Comparison of ENCODE assay signal across 25 mouse cellular contexts in genomic region chr11:115599722-115600121, GRCm38 (mm10). TPM values are rescaled to one million over a fixed set of nuclear protein-coding genes. Genes with fewer than 3 reads are reported as not detected.
DNase-seq lines count a peak whose midpoint lies in the region; ATAC-seq and TF ChIP-seq lines count a peak whose summit lies in the region.
"Had no signal": no experiment of that assay in that cellular context is flagged by ENCODE, and none has a peak within 500 bp of the region (broad histone marks: within the 10 kb centered on the region; RNA-seq: fewer than 3 reads in every experiment).

No protein-coding gene starts in this region.

- WGBS in macrophage (ENCODE audit: missing documents) = 91% methylated on average over 7 of the region's 7 CpGs
- WGBS in forebrain, embryonic 13.5 days = 94% methylated on average over 7 of the region's 7 CpGs
- WGBS in hindbrain, embryonic 11.5 days = 93% methylated on average over 7 of the region's 7 CpGs

- no peak overlapping the region for H3K4me2 ChIP-seq in forebrain, embryonic 13.5 days
- no peak overlapping the region for H3K4me2 ChIP-seq in hindbrain, embryonic 11.5 days (replicated peaks; ENCODE audit: low read depth, low read length)
- H3K4me2 ChIP-seq: forebrain, embryonic 12.5 days; heart, embryonic 13.5 days; hindbrain, embryonic 14.5 days; limb, embryonic 12.5 days; liver, embryonic 11.5 days; neural tube, embryonic 13.5 days had no signal

- no peaks in the 10 kb centered on the region for H3K9me3 ChIP-seq in forebrain, embryonic 13.5 days (replicated peaks)
- no peaks in the 10 kb centered on the region for H3K9me3 ChIP-seq in hindbrain, embryonic 11.5 days (ENCODE audit: control insufficient read depth, low read length)
- H3K9me3 ChIP-seq: forebrain, embryonic 12.5 days; heart, embryonic 13.5 days; limb, embryonic 12.5 days; neural tube, embryonic 13.5 days had no signal

- H3K9ac ChIP-seq in forebrain, embryonic 13.5 days = no peak overlapping the region
- no peak overlapping the region for H3K9ac ChIP-seq in hindbrain, embryonic 11.5 days (ENCODE audit: low read depth, low read length)
- H3K9ac ChIP-seq: forebrain, embryonic 12.5 days; heart, embryonic 13.5 days; hindbrain, embryonic 14.5 days; limb, embryonic 12.5 days; neural tube, embryonic 13.5 days had no signal

- H3K4me3 ChIP-seq in layer of hippocampus, adult 2 months = no peak overlapping the region
- H3K4me3 ChIP-seq in macrophage (ENCODE audit: inconsistent target) = no peak overlapping the region
- H3K4me3 ChIP-seq in forebrain, embryonic 13.5 days = no peak overlapping the region
- H3K4me3 ChIP-seq in hindbrain, embryonic 11.5 days (ENCODE audit: low read depth, low read length) = no peak overlapping the region
- H3K4me3 ChIP-seq: forebrain, embryonic 12.5 days; heart, embryonic 13.5 days; limb, embryonic 12.5 days; neural tube, embryonic 13.5 days had no signal

- peaks cover 20% of the 10 kb centered on the region for H3K4me1 ChIP-seq in forebrain, embryonic 13.5 days
- H3K4me1 ChIP-seq in hindbrain, embryonic 11.5 days (replicated peaks; ENCODE audit: control insufficient read depth, insufficient read depth, low read length) = peaks cover 6% of the 10 kb centered on the region

- no peak for ATAC-seq in forebrain, embryonic 13.5 days
- no peak for ATAC-seq in hindbrain, embryonic 11.5 days (ENCODE audit: low FRiP score)
- ATAC-seq: inflammation-experienced regulatory T-cells, adult 6 months had no signal

- DNase-seq in layer of hippocampus, adult 2 months (ENCODE audit: low spot score in 2 of 2) = no peak
- no peak for DNase-seq in layer of hippocampus, postnatal 25 days (ENCODE audit: extremely low spot score in 1 of 2, low spot score in 1 of 2)
- peak; percentile 36 for DNase-seq in right cerebral cortex, postnatal 25 days
- no peak for DNase-seq in right cerebral cortex, postnatal 14 days
- no peak for DNase-seq in hindbrain, embryonic 11.5 days (ENCODE audit: low spot score)
- DNase-seq: cerebellum, adult 11-12 months; cerebellum, postnatal 10 days; gastrocnemius, postnatal 14 days; heart, adult 11 months; kidney, adult 18-20 months; kidney, postnatal 4 days; layer of hippocampus, adult 9-11 months; lung, adult 18-20 months; lung, postnatal 10 days; midbrain, embryonic 14.5 days; thymus, postnatal 14 days had no signal

- 0 out of 2 replicates have a peak overlapping the region, but pooled peaks have one; percentile 5 for H3K27ac ChIP-seq in layer of hippocampus, adult 2 months
- H3K27ac ChIP-seq in macrophage = peak overlapping the region; percentile 66
- no peak overlapping the region for H3K27ac ChIP-seq in forebrain, embryonic 13.5 days
- no peak overlapping the region for H3K27ac ChIP-seq in hindbrain, embryonic 11.5 days (ENCODE audit: low read depth, low read length)
- H3K27ac ChIP-seq: forebrain, embryonic 12.5 days; heart, embryonic 13.5 days; hindbrain, embryonic 14.5 days; limb, embryonic 12.5 days; neural tube, embryonic 13.5 days had no signal

- H3K36me3 ChIP-seq in macrophage (ENCODE audit: inconsistent target) = peaks cover 18% of the 10 kb centered on the region
- peaks cover 44% of the 10 kb centered on the region for H3K36me3 ChIP-seq in forebrain, embryonic 13.5 days (ENCODE audit: poor library complexity, severe bottlenecking)
- no peaks in the 10 kb centered on the region for H3K36me3 ChIP-seq in hindbrain, embryonic 11.5 days (ENCODE audit: control insufficient read depth, insufficient read depth, low read length)

- no peak; the same call in 1 of the 2 replicates for TF ChIP-seq CTCF in layer of hippocampus, adult 2 months (conservative IDR thresholded peaks at IDR 0.05)

- H3K79me2 ChIP-seq in macrophage (ENCODE audit: inconsistent target) = peaks cover 93% of the 10 kb centered on the region

- no peaks in the 10 kb centered on the region for H3K27me3 ChIP-seq in forebrain, embryonic 13.5 days
- no peaks in the 10 kb centered on the region for H3K27me3 ChIP-seq in hindbrain, embryonic 11.5 days (ENCODE audit: control insufficient read depth, insufficient read depth, low read length)
- H3K27me3 ChIP-seq: forebrain, embryonic 12.5 days; heart, embryonic 13.5 days; limb, embryonic 12.5 days; neural tube, embryonic 13.5 days had no signal

RNA-seq across cellular contexts. Expression of gene Mrps7, which starts 4.0 kb away (rescaled TPM):
- total RNA-seq in layer of hippocampus, adult 2 months (2021) = 10 to 100 TPM; 50.4 to 50.8 TPM
- 10 to 100 TPM; 49.6 to 59.0 TPM for total RNA-seq in layer of hippocampus, postnatal 25 days (2021)
- total RNA-seq in macrophage (2018; cell fraction: chromatin; rRNA removed) = 10 to 100 TPM in 12 of 26 experiments, 1 to 10 TPM in 14; 2.4 to 16.2 (median 8.0) TPM
- 10 to 100 TPM; 21.8 to 37.3 (median 29.2) TPM for total RNA-seq in macrophage (2018; cell fraction: cytosol; rRNA removed)
- total RNA-seq in macrophage (2018; cell fraction: nucleus; rRNA removed) = 10 to 100 TPM in 18 of 26 experiments, 1 to 10 TPM in 8; 7.1 to 24.1 (median 11.5) TPM
- 21.1 to 35.5 TPM (median 25.6 TPM) in 3 replicates for polyA plus RNA-seq in macrophage (2018)
- polyA plus RNA-seq in forebrain, embryonic 13.5 days (2015; fragmentation: Nextera tagmentation; extraction: Ambion mirVana) = 81.6 and 87.1 TPM in 2 replicates
- 93.3 and 105 TPM in 2 replicates for polyA plus RNA-seq in hindbrain, embryonic 11.5 days (2014; fragmentation: Nextera tagmentation; extraction: Ambion mirVana)

RNA-seq across cellular contexts. Expression of gene Gga3, which starts 4.1 kb away (rescaled TPM):
- total RNA-seq in layer of hippocampus, adult 2 months (2021) = 10 to 100 TPM; 67.9 to 91.9 TPM
- total RNA-seq in layer of hippocampus, postnatal 25 days (2021) = 10 to 100 TPM; 60.0 to 75.4 TPM
- total RNA-seq in macrophage (2018; cell fraction: chromatin; rRNA removed) = 100 to 1,000 TPM in 17 of 26 experiments, 10 to 100 TPM in 9; 46.6 to 225 (median 115) TPM
- total RNA-seq in macrophage (2018; cell fraction: cytosol; rRNA removed) = 10 to 100 TPM; 12.4 to 32.6 (median 22.4) TPM
- total RNA-seq in macrophage (2018; cell fraction: nucleus; rRNA removed) = 100 to 1,000 TPM in 5 of 26 experiments, 10 to 100 TPM in 21; 28.6 to 160 (median 60.7) TPM
- 15.8 to 69.3 TPM (median 37.7 TPM) in 3 replicates for polyA plus RNA-seq in macrophage (2018)
- 23.6 and 29.8 TPM in 2 replicates for polyA plus RNA-seq in forebrain, embryonic 13.5 days (2015; fragmentation: Nextera tagmentation; extraction: Ambion mirVana)
- polyA plus RNA-seq in hindbrain, embryonic 11.5 days (2014; fragmentation: Nextera tagmentation; extraction: Ambion mirVana) = 24.7 and 25.1 TPM in 2 replicates

RNA-seq across cellular contexts. Expression of gene Mif4gd, which starts 13.0 kb away (rescaled TPM):
- total RNA-seq in layer of hippocampus, adult 2 months (2021) = 10 to 100 TPM; 19.5 to 22.5 TPM
- total RNA-seq in layer of hippocampus, postnatal 25 days (2021) = 10 to 100 TPM; 21.7 to 23.7 TPM
- 10 to 100 TPM; 17.5 to 86.6 (median 58.6) TPM for total RNA-seq in macrophage (2018; cell fraction: chromatin; rRNA removed)
- 10 to 100 TPM; 38.8 to 58.2 (median 50.4) TPM for total RNA-seq in macrophage (2018; cell fraction: cytosol; rRNA removed)
- total RNA-seq in macrophage (2018; cell fraction: nucleus; rRNA removed) = 100 to 1,000 TPM in 1 of 26 experiments, 10 to 100 TPM in 25; 30.6 to 102 (median 72.1) TPM
- polyA plus RNA-seq in macrophage (2018) = 24.9 to 57.5 TPM (median 29.7 TPM) in 3 replicates
- 12.4 and 13.4 TPM in 2 replicates for polyA plus RNA-seq in forebrain, embryonic 13.5 days (2015; fragmentation: Nextera tagmentation; extraction: Ambion mirVana)
- 14.2 and 17.7 TPM in 2 replicates for polyA plus RNA-seq in hindbrain, embryonic 11.5 days (2014; fragmentation: Nextera tagmentation; extraction: Ambion mirVana)

RNA-seq across cellular contexts. Expression of gene Slc25a19, which starts 28.4 kb away (rescaled TPM):
- 10 to 100 TPM; 60.4 to 66.6 TPM for total RNA-seq in layer of hippocampus, adult 2 months (2021)
- 10 to 100 TPM; 56.2 to 61.6 TPM for total RNA-seq in layer of hippocampus, postnatal 25 days (2021)
- 10 to 100 TPM; 11.5 to 92.4 (median 48.7) TPM for total RNA-seq in macrophage (2018; cell fraction: chromatin; rRNA removed)
- total RNA-seq in macrophage (2018; cell fraction: cytosol; rRNA removed) = 10 to 100 TPM in 25 of 26 experiments, 1 to 10 TPM in 1; 8.4 to 30.4 (median 22.0) TPM
- 10 to 100 TPM; 15.6 to 83.5 (median 39.5) TPM for total RNA-seq in macrophage (2018; cell fraction: nucleus; rRNA removed)
- 14.9 to 26.4 TPM (median 17.0 TPM) in 3 replicates for polyA plus RNA-seq in macrophage (2018)
- polyA plus RNA-seq in forebrain, embryonic 13.5 days (2015; fragmentation: Nextera tagmentation; extraction: Ambion mirVana) = 37.6 and 37.8 TPM in 2 replicates
- 24.9 and 27.1 TPM in 2 replicates for polyA plus RNA-seq in hindbrain, embryonic 11.5 days (2014; fragmentation: Nextera tagmentation; extraction: Ambion mirVana)

RNA-seq across cellular contexts. Expression of gene Nup85, which starts 35.5 kb away (rescaled TPM):
- 10 to 100 TPM; 48.7 to 49.3 TPM for total RNA-seq in layer of hippocampus, adult 2 months (2021)
- 10 to 100 TPM; 44.5 to 44.9 TPM for total RNA-seq in layer of hippocampus, postnatal 25 days (2021)
- 10 to 100 TPM in 25 of 26 experiments, 1 to 10 TPM in 1; 10.0 to 98.2 (median 49.3) TPM for total RNA-seq in macrophage (2018; cell fraction: chromatin; rRNA removed)
- 10 to 100 TPM in 25 of 26 experiments, 1 to 10 TPM in 1; 8.5 to 19.6 (median 14.7) TPM for total RNA-seq in macrophage (2018; cell fraction: cytosol; rRNA removed)
- 100 to 1,000 TPM in 1 of 26 experiments, 10 to 100 TPM in 24, 1 to 10 TPM in 1; 8.9 to 116 (median 27.8) TPM for total RNA-seq in macrophage (2018; cell fraction: nucleus; rRNA removed)
- polyA plus RNA-seq in macrophage (2018) = 11.4 to 41.8 TPM (median 14.7 TPM) in 3 replicates
- 161 and 179 TPM in 2 replicates for polyA plus RNA-seq in forebrain, embryonic 13.5 days (2015; fragmentation: Nextera tagmentation; extraction: Ambion mirVana)
- polyA plus RNA-seq in hindbrain, embryonic 11.5 days (2014; fragmentation: Nextera tagmentation; extraction: Ambion mirVana) = 156 and 175 TPM in 2 replicates

Comparison
In these comparisons a context has a peak if more than half of its experiments do, and no peak if none do; other contexts are left out.
1. H3K27ac ChIP-seq: peak in layer of hippocampus, adult 2 months (single experiment) and macrophage (single experiment); none in forebrain, embryonic 13.5 days (single experiment) and hindbrain, embryonic 11.5 days (single experiment).